Mouse (Mus musculus) E14TG2a.4 (cell line): ENCODE measurements around the gene Peli2.

Experiments
- CTCF ChIP-seq: conservative IDR thresholded peaks from 2 replicates; pipeline ENCODE4 v1.5.1; 2014; ENCODE audit warnings: low read length
- NANOG ChIP-seq: IDR thresholded peaks from 2 replicates; pipeline ENCODE4 v1.6.1; 2014; ENCODE audit warnings: borderline replicate concordance, low read length, mixed read lengths

GRCm38 (mm10) chr14:48266710-48267109 is 146.1 kb downstream of the Peli2 start:
- TF ChIP-seq CTCF (no peak), NANOG (no peak)
